Comparison of ENCODE assay signal across 15 mouse cellular contexts in genomic region chr12:81061831-81062361, GRCm38 (mm10). TPM values are rescaled to one million over a fixed set of nuclear protein-coding genes. Genes with fewer than 3 reads are reported as not detected.
DNase-seq lines count a peak whose midpoint lies in the region; ATAC-seq lines count a peak whose summit lies in the region.
"Had no signal": no experiment of that assay in that cellular context is flagged by ENCODE, and none has a peak within 500 bp of the region (broad histone marks: within the 10 kb centered on the region; RNA-seq: fewer than 3 reads in every experiment).

No protein-coding gene starts in this region.

- intact Hi-C loops in left cerebral cortex, postnatal 25 days (cut with DNase I) = no loop called here

- no peak for DNase-seq in frontal cortex, postnatal 10 days (ENCODE audit: low spot score in 2 of 2)
- peak; percentile 10 to 51 for DNase-seq in left cerebral cortex, postnatal 25 days (ENCODE audit: low spot score in 2 of 2)
- no peak for DNase-seq in left cerebral cortex, adult 11 months (ENCODE audit: low spot score)
- DNase-seq in right cerebral cortex, postnatal 25 days = peak; percentile 9
- DNase-seq in right cerebral cortex, postnatal 4 days = no peak
- DNase-seq in thymus, postnatal 25 days = peak; percentile 15
- DNase-seq in ovary, postnatal 14 days (ENCODE audit: low spot score) = no peak
- DNase-seq: adrenal gland, postnatal 10 days; cerebellum, adult 11-12 months; cerebellum, adult 9-10 months; cerebellum, postnatal 25 days; gastrocnemius, postnatal 14 days; heart, postnatal 36 days had no signal

- peak; percentile 77 for ATAC-seq in frontal cortex, adult (ENCODE audit: low TSS enrichment)
- ATAC-seq: forebrain, embryonic 16.5 days had no signal

RNA-seq across cellular contexts. Expression of gene Smoc1, which starts 35.3 kb away (rescaled TPM):
- 1 to 10 TPM; 7.3 to 9.3 TPM for total RNA-seq in left cerebral cortex, postnatal 25 days (2021)

Comparison
In these comparisons a context has a peak if more than half of its experiments do, and no peak if none do; other contexts are left out.
1. DNase-seq: peak in left cerebral cortex, postnatal 25 days (2 of 2), right cerebral cortex, postnatal 25 days (single experiment) and thymus, postnatal 25 days (single experiment); none in frontal cortex, postnatal 10 days (0 of 2), left cerebral cortex, adult 11 months (single experiment), right cerebral cortex, postnatal 4 days (single experiment) and ovary, postnatal 14 days (single experiment).